Mouse (Mus musculus): Measurements from ENCODE around the gene Ctsw. TPM values are rescaled to one million over a fixed set of nuclear protein-coding genes. Genes with fewer than 3 reads are reported as not detected.

Gene Ctsw
- polyA plus RNA-seq, 1 experiment, result 34.3 TPM

DNA sequence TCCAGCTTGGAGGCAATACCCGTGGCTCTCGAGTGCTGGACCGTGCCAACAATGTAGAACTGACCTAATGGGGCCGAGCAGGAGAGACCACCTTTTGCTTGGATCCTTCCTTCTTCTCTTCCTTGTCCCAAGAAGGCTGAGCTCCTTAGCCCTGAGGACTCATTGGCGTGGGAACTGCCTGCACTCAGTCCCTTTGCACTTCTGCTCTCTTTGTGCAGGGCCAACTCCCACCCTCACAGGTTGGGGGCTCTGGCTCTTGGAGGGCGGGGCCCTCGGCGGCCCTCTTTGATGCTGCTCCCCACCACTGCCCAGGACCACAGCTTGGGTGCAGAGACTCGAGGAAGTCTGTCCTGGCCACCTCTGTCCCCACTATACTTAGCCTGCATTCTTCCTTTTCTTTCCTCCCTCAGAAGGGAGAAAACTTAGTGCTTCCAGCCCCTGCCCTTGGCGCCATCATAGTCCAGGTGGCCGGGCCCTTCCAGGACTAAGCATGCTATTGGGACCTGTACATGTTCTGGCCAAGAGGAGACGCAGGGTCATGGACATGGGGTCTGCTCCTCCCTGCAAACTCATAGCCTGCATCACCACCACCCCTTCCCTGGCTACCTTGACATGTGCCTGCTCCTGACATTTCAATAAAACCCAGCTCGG lies 41.5 kb downstream of the Ctsw start:
- TF ChIP-seq CTCF (IDR thresholded peaks at IDR 0.05; ENCODE audit: extremely low read depth, insufficient read depth, insufficient read length, insufficient replicate concordance) (no peak), POLR2A (IDR thresholded peaks at IDR 0.05; ENCODE audit: low read depth, low read length) (no peak)
- Histone ChIP-seq H3K4me1 (ENCODE audit: control insufficient read depth, insufficient read depth, insufficient read length) (peaks cover 16% of the 10 kb centered on the region), H3K27me3 (ENCODE audit: control insufficient read depth, insufficient read depth, low read length) (no peaks in the 10 kb centered on the region), H3K27ac (ENCODE audit: insufficient read depth, low read length) (no peak overlapping the region), H3K36me3 (ENCODE audit: control insufficient read depth, insufficient read depth, low read length) (peaks cover 25% of the 10 kb centered on the region), H3K4me3 (ENCODE audit: extremely low read depth, insufficient read depth, insufficient read length) (no peak overlapping the region)
- WGBS, result 92% methylated on average over 13 of the region's 13 CpGs
- no peak for DNase-seq (ENCODE audit: low read depth in 1 of 2, low spot score in 2 of 2)

DNA sequence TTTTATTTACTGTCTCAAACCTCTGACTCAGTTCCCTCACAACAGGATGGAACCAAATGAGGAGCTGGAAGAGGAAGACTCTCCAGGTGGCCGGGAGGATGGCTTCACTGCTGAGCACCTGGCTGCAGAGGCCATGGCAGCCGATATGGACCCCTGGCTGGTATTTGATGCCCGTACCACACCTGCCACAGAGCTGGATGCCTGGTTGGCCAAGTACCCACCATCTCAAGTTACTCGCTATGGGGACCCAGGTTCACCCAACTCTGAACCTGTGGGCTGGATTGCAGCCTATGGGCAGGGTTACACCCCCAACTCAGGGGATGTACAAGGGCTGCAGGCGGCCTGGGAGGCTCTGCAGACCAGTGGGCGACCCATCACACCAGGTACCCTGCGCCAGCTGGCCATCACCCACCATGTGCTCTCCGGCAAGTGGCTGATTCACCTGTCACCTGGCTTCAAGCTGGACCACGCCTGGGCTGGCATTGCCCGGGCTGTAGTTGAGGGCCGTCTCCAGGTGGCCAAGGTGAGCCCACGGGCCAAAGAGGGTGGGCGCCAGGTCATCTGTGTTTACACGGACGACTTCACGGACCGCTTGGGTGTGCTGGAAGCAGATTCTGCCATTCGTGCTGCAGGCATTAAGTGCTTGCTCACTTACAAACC lies 42.3 kb downstream of the Ctsw start:
- no peaks in the 10 kb centered on the region for H3K27me3 ChIP-seq (ENCODE audit: control insufficient read depth, insufficient read depth, low read length)
- DNase-seq (ENCODE audit: low read depth in 1 of 2, low spot score in 2 of 2), result no peak
- 86% methylated on average over 18 of the region's 18 CpGs for WGBS
- H3K36me3 ChIP-seq (ENCODE audit: control insufficient read depth, insufficient read depth, low read length), result peaks cover 26% of the 10 kb centered on the region
- H3K4me1 ChIP-seq (ENCODE audit: control insufficient read depth, insufficient read depth, insufficient read length), result peaks cover 16% of the 10 kb centered on the region
- peak overlapping the region; percentile 96 for H3K27ac ChIP-seq (ENCODE audit: insufficient read depth, low read length)
- TF ChIP-seq POLR2A (IDR thresholded peaks at IDR 0.05; ENCODE audit: low read depth, low read length), result no peak
- TF ChIP-seq CTCF (IDR thresholded peaks at IDR 0.05; ENCODE audit: extremely low read depth, insufficient read depth, insufficient read length, insufficient replicate concordance), result no peak
- peak overlapping the region; percentile 96; the same call in 1 of the 2 replicates for H3K4me3 ChIP-seq (ENCODE audit: extremely low read depth, insufficient read depth, insufficient read length)

DNA sequence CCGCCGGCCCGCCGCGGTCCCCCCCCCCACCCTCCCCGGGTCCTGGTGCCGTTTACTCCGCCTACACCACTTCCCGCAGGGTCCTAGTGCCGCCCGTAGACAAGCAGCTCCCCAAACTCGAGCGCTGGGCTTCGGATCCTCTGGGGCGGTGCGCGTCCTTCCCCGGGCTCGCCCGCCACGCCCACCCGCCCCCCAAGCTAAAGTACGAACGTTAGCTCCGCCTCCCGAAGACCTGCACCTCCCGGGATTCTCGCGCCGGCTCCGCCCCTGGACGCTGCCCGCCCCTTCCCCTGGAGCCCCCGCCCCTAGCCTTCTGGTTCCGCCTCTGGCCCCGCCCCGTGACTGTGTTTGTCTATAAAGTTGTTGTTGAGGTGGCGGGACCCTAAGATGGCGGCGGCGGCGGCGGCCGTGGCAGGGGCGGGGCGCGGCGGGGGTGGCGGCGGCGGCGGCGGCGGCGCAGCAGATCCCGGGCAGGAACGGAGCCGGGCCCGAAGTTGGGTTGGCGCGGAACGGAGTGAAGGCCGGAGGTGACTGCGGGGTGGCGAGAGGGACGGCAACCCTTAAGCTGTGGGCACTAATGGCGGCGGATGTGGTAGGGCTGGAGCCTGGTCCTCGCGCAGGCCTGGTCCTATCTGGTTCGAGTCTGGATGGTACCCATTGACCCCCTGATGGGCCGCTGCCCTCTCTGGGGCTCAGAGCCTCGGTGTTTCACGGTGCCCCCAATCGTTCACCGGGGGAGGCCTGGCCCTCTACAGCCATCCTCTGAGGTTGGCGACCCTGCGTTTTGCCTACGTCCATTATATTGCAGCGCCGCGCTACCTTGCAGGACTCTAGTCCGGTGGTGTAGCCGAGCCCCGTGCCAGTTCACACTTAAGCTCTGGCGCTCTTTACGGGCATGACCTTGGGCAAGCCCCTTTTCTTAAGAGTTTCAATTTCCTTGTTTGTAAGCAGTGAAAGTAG lies 43.2 kb downstream of the Ctsw start, which contains the start of the genes Drap1 and AI837181:
Gene Drap1, minus strand, starts transcription at position 198 of the 960 bp plus-strand sequence.
Gene AI837181, plus strand, starts transcription at position 363 of the 960 bp plus-strand sequence.
- H3K4me3 ChIP-seq (ENCODE audit: extremely low read depth, insufficient read depth, insufficient read length), result peak within 1 kb of the TSS; percentile 96
- H3K4me1 ChIP-seq (ENCODE audit: control insufficient read depth, insufficient read depth, insufficient read length), result peaks cover 16% of the 10 kb centered on the region
- TF ChIP-seq CTCF (IDR thresholded peaks at IDR 0.05; ENCODE audit: extremely low read depth, insufficient read depth, insufficient read length, insufficient replicate concordance) (no peak), POLR2A (IDR thresholded peaks at IDR 0.05; ENCODE audit: low read depth, low read length) (peak; percentile 5; the same call in 1 of the 2 replicates)
- peak; percentile 87 to 92 for DNase-seq (ENCODE audit: low read depth in 1 of 2, low spot score in 2 of 2)
- H3K27ac ChIP-seq (ENCODE audit: insufficient read depth, low read length), result peak within 1 kb of the TSS; percentile 96
- under 1% methylated on average over 72 of the region's 87 CpGs for WGBS
- H3K27me3 ChIP-seq (ENCODE audit: control insufficient read depth, insufficient read depth, low read length), result no peaks in the 10 kb centered on the region
- peaks cover 27% of the 10 kb centered on the region for H3K36me3 ChIP-seq (ENCODE audit: control insufficient read depth, insufficient read depth, low read length)

DNA sequence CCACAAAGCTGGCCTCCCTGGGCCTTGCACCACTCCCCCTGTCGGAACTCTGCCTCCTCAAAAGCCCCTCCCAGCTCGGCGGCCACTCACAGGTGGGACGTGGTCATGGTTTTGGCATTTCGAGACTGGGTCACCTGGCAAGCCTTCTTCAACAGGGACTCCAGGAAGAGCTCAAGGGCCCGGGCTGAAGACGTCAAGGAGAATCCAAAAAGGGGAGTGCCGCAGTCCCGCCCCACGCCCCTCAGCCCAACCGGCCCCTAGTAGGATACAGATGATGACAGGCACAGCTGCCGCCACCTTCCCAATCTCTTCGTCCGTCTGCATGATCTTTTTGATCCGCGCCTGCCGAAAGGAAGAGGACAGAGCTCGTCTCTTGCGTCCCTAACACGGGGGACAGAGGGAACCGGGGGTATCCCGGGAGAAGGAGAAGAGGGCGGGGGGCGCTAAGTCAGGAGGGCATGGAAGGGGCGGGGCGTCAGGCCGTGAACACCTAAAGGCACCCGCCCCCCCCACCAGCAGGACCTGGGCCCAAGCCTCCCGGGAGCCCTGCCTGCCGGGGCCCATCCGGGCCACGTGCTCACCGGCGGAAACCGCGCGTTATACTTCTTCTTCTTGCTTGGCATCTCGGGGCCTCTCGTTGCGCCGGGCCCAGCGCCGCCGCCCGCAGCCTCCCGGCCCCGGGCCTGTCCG lies 44.1 kb downstream of the Ctsw start:
- Histone ChIP-seq H3K4me1 (ENCODE audit: control insufficient read depth, insufficient read depth, insufficient read length) (peaks cover 16% of the 10 kb centered on the region), H3K36me3 (ENCODE audit: control insufficient read depth, insufficient read depth, low read length) (peaks cover 29% of the 10 kb centered on the region), H3K27me3 (ENCODE audit: control insufficient read depth, insufficient read depth, low read length) (no peaks in the 10 kb centered on the region), H3K27ac (ENCODE audit: insufficient read depth, low read length) (peak overlapping the region; percentile 78), H3K4me3 (ENCODE audit: extremely low read depth, insufficient read depth, insufficient read length) (peak overlapping the region; percentile 60)
- no peak for TF ChIP-seq CTCF (IDR thresholded peaks at IDR 0.05; ENCODE audit: extremely low read depth, insufficient read depth, insufficient read length, insufficient replicate concordance)
- TF ChIP-seq POLR2A (IDR thresholded peaks at IDR 0.05; ENCODE audit: low read depth, low read length), result no peak
- peak; percentile 37 to 72 for DNase-seq (ENCODE audit: low read depth in 1 of 2, low spot score in 2 of 2)
- under 1% methylated on average over 44 of the region's 48 CpGs for WGBS

DNA sequence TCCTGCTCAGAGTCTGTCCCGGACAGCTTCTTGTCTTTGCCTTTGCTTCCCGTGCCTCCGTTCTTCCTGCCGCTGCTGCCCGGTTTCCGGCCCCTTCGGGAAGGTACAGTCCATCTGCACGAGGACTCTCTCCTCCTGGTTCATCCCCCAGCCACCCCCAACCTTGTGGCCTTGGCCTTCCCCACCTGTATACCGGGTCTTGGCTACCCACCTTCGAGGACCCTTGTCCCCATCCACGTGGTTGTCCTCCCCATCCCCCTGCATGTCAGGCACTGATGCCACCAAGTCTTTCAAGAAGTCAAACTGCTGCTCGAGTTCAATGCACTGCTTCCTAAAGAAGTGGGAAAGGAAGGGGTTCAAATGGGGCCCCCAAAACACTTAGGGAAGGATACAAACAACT lies 44.7 kb downstream of the Ctsw start:
- no peak for DNase-seq (ENCODE audit: low read depth in 1 of 2, low spot score in 2 of 2)
- Histone ChIP-seq H3K27me3 (ENCODE audit: control insufficient read depth, insufficient read depth, low read length) (no peaks in the 10 kb centered on the region), H3K36me3 (ENCODE audit: control insufficient read depth, insufficient read depth, low read length) (peaks cover 30% of the 10 kb centered on the region), H3K4me1 (ENCODE audit: control insufficient read depth, insufficient read depth, insufficient read length) (peaks cover 16% of the 10 kb centered on the region), H3K4me3 (ENCODE audit: extremely low read depth, insufficient read depth, insufficient read length) (peak overlapping the region; percentile 60; the same call in 1 of the 2 replicates), H3K27ac (ENCODE audit: insufficient read depth, low read length) (no peak overlapping the region)
- WGBS, result 63% methylated on average over 12 of the region's 12 CpGs
- TF ChIP-seq CTCF (IDR thresholded peaks at IDR 0.05; ENCODE audit: extremely low read depth, insufficient read depth, insufficient read length, insufficient replicate concordance) (no peak), POLR2A (IDR thresholded peaks at IDR 0.05; ENCODE audit: low read depth, low read length) (no peak)

DNA sequence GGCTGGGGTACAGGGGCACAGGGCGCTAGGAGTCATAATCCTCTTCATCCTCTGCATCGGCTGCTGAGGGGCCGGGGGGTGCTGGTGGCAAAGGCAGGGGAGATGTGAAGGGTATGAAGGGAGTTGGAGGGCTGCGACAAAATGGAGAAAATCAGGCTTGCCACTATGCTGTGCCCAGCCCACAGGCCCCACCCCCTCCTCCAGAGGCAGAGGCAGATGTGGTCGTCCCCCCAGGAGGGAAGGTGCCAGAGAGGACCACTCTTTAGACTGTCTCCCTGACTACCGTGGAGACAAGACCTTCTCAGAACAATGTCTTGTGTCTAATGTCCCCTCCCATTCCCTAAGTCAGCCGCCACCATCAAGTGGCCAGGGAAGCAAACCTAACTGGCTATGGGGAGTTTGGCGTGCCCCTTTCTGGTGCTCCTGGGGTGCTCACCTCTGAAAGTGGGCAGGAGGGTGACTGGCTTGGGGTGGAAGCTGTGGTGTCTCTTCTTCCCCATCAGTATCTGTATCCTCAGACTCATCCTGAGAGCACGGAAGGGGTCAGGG lies 45.3 kb downstream of the Ctsw start:
- 87% methylated on average over 9 of the region's 9 CpGs for WGBS
- H3K36me3 ChIP-seq (ENCODE audit: control insufficient read depth, insufficient read depth, low read length), result peaks cover 34% of the 10 kb centered on the region
- no peak overlapping the region for H3K4me3 ChIP-seq (ENCODE audit: extremely low read depth, insufficient read depth, insufficient read length)
- H3K27ac ChIP-seq (ENCODE audit: insufficient read depth, low read length), result no peak overlapping the region
- H3K4me1 ChIP-seq (ENCODE audit: control insufficient read depth, insufficient read depth, insufficient read length), result peaks cover 16% of the 10 kb centered on the region
- H3K27me3 ChIP-seq (ENCODE audit: control insufficient read depth, insufficient read depth, low read length), result no peaks in the 10 kb centered on the region
- TF ChIP-seq CTCF (IDR thresholded peaks at IDR 0.05; ENCODE audit: extremely low read depth, insufficient read depth, insufficient read length, insufficient replicate concordance), result no peak
- no peak for TF ChIP-seq POLR2A (IDR thresholded peaks at IDR 0.05; ENCODE audit: low read depth, low read length)
- no peak for DNase-seq (ENCODE audit: low read depth in 1 of 2, low spot score in 2 of 2)

Data from spleen, adult 2 months (tissue).